Mouse (Mus musculus) cortical plate, adult 2 months (tissue): ENCODE measurements around the gene Rabgap1.

Experiments
- CTCF ChIP-seq: fragments of 200-500 bp; IDR thresholded peaks from 2 replicates; pipeline ENCODE4 v1.5.1; 2011; ENCODE audit warnings: mild to moderate bottlenecking, control low read depth, low read length; ENCODE audit not compliant: insufficient read depth; ENCODE audit errors: extremely low read depth
- POLR2A ChIP-seq: fragments of 200-500 bp; IDR thresholded peaks from 2 replicates; pipeline ENCODE4 v1.6.1; 2011; ENCODE audit warnings: mild to moderate bottlenecking, low read length, control low read depth; ENCODE audit not compliant: insufficient read depth; ENCODE audit errors: extremely low read depth

- TF ChIP-seq POLR2A (no peak), CTCF (no peak)
These were observed 42.3 kb downstream of the Rabgap1 start for GRCm38 (mm10) chr2:37485370-37485769.
